Mouse (Mus musculus): ENCODE measurements around the gene Bpgm. TPM values are rescaled to one million over a fixed set of nuclear protein-coding genes. Genes with fewer than 3 reads are reported as not detected.

The Bpgm gene
- 39.7 TPM for polyA plus RNA-seq (2017; shearing (Covaris generic))

GRCm38 (mm10) chr6:34475974-34476794 is at the start of gene Bpgm:
Bpgm (plus strand) TSS chr6:34476207.

Other genes with a start within 250 kb of the Bpgm start
- gene Akr1b3, start 158.7 kb upstream of the Bpgm start, polyA plus RNA-seq (2017; shearing (Covaris generic)), result 304 TPM
- 1.7 TPM for gene Akr1b8, start 122.1 kb upstream of the Bpgm start, polyA plus RNA-seq (2017; shearing (Covaris generic))
- gene Akr1b10, start 92.0 kb upstream of the Bpgm start, polyA plus RNA-seq (2017; shearing (Covaris generic)), result 37.0 TPM
- gene Akr1b7, start 63.9 kb upstream of the Bpgm start, polyA plus RNA-seq (2017; shearing (Covaris generic)), result not detected
- gene Cald1, start 122.3 kb downstream of the Bpgm start, polyA plus RNA-seq (2017; shearing (Covaris generic)), result 0.99 TPM